Mouse (Mus musculus) right cerebral cortex, postnatal 14 days (tissue): ENCODE measurements around the gene Anapc16.

Experiments used
- DNase-seq: peaks from one replicate; pipeline ENCODE4 v3.0.0; 2022

The Anapc16 gene

DNA sequence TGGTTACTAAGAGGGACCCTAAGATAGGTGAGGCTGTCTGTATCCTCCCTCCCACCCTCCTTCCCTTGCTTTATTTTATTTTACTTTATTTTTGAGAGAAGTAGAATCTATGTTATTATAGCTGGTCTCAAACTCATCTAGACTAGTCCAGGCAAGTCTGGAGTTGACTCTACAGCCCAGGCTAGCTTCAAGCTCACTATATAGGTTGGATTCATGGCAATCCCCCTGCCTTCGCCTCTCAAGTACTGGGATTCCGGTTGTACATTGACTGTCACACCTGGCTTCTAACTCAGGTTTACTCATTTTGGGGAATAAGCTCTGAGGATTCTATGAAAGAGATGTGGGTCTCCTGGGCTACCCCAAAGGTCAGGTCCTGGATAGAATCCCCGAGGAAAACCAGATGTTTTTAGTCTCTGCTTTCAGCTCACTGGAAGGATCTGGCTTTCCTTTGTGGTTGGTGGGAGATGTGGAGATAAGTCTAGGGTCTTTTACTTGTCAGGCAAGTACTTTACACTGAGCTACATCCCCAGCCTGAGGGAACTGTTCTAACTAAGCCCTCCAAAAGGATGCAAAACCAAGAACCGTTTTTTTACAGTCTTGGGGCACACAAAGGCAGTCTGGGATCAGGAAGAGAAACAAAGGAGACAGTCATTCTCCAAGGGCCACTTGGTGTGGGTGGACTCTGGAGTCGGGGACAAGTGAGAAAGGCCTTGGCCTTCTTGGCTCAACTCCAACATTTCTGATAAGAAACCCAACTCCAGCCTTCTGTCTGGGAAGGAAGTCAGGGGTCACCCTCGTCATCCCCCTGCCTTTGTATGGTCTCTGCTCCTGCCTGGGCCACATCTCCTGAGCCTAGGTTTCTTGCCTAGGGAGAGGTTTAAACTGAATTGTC is 54.3 kb downstream of the Anapc16 start:
- DNase-seq: no peak

DNA sequence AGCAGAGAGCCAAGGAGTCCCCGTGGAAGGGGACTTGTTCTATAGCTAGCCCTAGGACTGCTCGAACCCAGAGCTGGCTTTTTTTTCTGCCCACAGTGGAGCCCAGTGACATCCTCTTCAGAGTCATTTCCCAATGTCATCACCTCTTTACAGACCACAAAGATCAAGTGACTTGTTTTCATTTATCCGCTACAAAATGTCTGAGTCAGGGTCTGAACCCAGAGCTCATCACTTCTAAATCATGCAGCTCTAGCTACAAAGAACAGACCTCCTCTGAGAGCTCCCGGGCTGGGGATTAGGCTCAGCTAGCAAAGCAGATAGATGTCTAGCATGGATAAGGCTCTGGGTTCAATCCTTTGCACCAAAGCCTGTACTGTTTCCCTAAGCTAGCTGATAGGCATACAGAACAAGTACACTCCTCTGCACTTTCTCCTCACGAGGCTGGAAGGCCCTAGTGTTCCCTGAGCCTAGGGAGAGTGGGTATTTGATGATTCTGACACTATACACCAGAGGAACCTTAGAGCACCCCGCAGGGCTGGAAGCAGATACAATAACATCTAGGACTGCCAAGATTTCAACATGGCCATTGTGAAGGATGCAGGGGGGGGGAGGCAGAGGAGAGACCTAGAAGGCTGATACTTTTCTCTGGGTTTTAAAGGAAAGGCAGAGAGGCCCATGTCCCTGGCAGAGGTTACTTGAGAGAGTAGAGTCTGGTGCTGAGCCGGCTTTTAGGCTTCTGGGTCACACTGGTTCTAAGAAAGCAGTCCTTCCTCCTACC is 55.5 kb downstream of the Anapc16 start:
- no peak for DNase-seq

DNA sequence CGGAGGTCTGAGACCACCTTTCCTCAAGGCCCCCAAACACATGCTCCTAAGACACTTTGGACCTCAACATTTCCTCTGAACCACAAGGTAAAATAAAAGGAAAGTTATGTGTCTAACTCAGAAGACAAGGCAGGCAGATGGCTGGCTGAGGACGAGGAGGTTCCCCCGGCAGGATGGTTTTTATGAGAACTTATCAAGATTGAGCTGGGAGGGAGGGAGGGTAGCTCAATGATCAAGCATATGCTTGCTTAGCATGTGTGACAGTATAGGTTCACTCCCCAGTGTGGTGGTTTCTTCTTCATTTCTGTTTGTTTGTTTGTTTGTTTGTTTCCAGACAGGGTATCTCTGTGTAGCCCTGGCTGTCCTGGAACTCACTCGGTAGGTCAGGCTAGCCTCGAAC is 56.6 kb downstream of the Anapc16 start:
- no peak for DNase-seq

DNA sequence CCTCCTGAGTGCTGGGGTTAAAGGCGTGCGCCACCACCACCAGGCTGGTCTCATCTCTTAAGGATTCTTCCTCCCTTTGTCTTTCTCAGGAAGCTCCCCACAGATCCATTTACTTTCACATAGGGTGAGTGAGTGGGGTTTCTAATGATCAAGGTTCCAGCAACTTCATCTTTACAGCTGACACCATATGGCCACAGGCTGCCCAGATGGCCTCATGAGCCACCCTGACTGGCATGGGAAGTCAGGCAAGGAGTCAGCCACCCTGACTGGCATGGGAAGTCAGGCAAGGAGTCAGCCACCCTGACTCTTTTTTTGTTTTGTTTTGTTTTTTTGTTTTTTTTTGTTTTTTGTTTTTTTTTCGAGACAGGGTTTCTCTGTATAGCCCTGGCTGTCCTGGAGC is 57.5 kb downstream of the Anapc16 start:
- no peak for DNase-seq

DNA sequence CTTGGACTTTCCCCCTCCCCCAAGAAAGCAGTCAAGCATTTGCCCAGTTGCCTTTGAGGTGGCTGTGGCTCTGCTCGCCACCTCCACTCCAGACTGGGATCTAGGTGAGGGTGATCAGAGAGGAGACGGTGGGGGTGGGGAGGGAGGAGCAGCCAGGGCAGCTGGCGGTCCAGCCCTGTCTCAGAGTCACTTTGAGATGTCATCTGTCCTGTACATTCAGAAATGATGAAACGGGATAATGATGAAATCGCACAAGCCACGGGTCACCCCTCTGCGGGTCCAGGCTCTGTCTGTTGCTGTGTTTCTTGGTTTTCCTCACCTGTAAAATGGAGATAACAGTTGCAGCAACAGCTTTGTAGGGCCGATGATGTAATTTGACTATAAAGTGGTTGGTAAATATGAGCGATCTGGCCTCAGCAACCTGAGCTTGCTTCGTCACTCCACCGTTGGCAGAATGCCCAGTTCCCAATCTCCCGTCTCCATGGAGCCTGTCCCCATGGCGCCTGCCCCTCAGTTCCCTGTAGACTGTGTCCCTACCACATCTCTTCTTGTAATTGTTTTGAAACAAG is 59.4 kb downstream of the Anapc16 start:
- peak; percentile 88 for DNase-seq

DNA sequence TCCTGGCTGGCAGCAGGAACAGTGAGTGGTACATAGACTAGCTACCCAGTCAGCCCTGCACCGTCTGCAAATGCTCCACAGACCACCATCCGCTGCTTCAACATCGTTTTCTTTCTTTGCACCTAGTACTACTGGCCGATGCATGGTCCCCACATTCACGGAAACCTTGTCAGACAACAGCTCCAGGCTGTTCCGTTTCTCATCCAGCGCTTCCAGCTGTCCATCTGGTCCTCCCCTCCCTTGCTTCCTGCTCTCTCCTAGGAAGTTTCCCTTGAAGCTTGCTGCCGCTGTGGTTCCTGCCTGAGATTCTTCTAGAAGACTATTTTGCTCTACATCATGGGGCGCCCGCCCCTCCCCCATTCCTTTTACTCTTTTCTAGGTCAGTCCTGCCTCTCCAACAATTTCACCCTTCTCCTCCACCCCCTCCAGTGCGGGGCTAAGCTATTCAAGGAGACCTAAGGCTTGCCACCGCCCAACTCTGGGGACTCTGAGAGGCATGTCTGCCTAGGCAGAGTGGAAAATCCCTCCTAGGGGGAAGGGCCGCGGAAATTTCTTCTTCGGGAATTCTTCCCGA is 60.0 kb downstream of the Anapc16 start:
- DNase-seq: peak; percentile 80

DNA sequence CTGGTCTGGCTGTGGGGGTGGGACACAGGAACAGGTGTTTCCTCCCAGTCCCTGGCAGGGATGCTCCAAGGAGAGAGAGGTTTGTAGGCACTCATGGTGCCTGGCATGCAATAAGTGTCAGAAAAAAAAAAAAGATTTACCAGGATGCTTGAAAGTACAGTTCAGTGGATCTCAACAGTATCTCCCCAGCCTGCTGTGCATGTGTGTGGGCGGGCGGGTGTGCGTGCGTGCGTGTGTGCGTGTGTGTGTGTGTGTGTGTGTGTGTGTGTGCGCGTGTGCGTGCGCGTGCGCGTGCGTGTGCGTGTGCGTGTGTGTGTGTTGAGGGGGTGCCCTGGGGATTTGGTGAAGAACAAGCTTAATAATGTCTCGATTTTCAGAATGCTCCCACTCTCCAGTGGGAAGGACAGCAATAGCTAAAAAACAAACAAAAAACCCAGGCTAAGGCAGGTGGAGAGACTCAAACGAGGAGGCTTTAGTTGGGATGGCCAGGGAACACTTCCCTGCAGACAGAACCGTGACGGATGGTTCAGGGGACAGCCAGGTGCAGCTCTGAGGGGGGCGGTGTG is 60.6 kb downstream of the Anapc16 start:
- DNase-seq: peak; percentile 51

DNA sequence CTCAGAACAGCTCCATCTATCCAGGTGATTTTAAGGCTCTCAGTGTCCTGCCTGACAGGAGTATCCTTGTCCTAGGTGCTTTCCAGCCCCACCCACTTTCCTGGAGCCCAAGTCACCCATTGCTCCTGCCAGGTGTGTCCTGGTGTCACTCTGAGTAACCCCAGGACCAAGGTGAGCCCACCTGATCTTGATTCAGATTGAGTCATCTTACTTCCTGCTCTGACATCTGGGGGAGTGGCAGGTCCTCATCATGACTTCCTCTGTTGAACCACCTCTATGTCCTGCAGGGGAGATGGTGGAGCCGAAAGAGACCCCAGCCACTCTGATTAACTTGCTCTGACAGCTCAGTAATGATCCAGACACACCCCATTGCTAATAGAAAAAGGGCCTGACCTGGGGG is 63.9 kb downstream of the Anapc16 start:
- DNase-seq: no peak

DNA sequence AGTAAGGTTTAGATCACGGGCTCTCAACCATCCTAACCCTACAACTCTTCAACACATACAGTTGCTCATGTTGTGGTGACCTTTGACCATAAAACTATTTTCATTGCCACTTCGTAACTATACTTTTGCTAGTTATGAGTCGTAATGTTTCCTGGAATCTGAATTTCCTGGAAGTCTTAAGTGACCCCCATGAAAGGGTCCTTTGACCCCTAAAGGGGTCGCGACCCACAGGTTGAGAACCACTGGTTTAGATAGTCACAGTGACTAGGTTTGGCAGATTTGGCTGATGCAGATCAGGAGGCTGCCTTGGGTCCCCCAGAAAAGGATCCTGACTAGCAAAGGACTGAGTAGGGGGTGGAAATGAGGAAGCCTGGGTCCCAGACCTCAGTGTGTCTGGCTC is 64.3 kb downstream of the Anapc16 start:
- no peak for DNase-seq
